Mouse (Mus musculus): Measurements from ENCODE around the gene Cspg5.
A peak's percentile ranks its signal among the peaks of the same experiment; 100 is the strongest.

Cspg5 gene

DNA sequence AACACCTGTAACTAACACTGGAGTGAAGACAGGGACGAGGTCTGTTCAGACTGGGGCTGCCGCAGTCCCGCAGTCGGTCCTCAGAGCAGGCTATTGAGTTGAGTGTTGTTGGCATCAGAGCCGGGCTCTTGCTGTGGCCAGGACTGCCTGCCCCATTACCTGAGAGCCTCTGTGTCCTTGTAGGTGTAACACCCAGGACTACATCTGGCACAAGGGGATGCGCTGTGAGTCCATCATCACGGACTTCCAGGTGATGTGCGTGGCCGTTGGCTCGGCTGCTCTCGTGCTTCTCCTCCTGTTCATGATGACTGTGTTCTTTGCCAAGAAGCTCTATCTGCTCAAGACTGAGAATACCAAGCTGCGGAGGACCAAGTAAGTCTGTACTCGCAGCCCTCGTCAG is 7.2 kb downstream of the Cspg5 start:
- DNase-seq (ENCODE audit: low spot score in 2 of 2): no peak

DNA sequence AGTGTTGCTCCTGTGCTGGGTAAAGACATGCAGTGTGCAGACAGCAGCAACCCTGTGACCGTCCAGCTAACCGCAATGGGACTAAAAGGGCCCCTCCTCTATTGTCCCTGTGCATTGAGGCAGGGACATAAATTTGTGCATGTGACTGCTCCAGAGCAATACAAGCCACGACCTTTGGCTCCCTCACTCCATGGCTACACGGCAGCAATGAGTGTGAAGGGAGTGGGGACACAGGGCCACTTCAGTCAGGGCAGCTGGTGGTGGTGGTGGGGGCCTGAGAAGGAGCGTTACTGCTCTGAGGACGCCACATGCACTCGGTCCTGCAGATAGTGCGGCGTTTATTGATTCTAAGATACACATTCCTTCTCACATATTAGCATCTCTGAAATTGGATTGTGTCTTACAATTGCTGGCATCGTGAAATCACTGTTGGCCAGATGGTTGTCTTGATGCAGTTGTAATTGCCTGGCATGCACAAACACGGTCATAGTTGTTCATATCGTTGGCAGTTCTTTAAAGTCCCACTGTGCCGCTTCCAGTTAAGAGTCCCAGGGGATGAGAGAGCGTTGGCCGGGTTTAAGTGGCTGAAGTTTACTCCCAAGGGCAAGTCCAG is 11.9 kb downstream of the Cspg5 start:
- no peak for DNase-seq (ENCODE audit: low spot score in 2 of 2)

DNA sequence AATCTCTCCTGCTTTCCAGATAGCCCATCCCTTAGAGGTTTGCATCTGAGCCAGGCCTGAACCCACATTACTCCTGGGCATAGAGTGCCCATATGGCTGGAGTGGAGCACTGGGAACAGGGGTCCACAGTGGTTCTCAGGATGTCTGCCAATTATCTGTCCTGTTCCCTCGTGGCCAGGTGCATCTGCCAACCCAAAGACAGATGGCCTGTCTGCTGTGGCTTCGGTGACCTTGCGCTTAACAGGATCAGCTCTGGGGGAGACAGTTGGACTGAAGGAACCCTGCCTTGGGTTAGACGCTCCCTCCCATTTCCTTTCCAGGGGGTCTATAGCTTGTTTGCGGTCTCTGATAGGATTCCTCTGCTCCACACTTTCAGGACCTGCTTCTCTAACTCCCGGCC is 15.1 kb downstream of the Cspg5 start:
- no peak for DNase-seq (ENCODE audit: low spot score in 2 of 2)

DNA sequence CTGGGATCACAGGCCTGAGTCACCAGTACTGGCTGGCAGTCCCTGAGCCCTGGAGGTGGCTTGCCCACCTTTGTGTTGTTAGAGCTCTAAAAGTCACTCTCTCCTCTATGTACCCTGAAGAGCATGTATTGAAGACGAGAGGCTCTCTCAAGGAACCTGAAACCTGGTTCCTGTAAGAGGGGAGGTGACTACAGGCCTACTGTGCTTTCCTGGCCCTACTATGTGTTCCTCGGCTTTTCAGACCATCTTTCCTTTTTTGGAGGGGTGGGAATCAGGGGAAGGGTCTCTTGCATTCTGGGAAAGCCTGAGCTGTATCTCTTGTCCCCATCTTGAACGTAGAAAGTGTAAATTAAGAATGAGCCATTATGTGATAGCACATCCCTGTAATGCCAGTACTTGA is 15.5 kb downstream of the Cspg5 start:
- DNase-seq (ENCODE audit: low spot score in 2 of 2): no peak

DNA sequence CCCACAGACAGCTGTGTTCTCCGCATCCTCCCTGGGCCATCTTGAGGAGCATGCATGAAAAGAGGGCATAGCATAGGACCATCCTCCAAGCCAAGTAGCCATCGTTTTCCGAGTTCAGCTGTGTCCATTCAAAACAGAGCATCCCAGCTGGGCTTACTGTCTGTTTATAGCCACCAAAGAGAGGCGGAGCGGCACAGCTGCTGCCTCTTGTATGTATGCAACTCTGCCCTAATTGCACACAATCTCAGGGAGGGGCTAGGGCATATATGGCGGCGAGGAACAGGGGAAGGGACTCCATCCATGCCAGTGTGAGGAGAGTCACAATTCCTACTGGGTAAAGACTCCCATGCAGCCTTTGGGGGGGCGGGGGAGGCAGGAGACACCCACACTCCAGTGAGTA is 19.6 kb downstream of the Cspg5 start:
- no peak for DNase-seq (ENCODE audit: low spot score in 2 of 2)

DNA sequence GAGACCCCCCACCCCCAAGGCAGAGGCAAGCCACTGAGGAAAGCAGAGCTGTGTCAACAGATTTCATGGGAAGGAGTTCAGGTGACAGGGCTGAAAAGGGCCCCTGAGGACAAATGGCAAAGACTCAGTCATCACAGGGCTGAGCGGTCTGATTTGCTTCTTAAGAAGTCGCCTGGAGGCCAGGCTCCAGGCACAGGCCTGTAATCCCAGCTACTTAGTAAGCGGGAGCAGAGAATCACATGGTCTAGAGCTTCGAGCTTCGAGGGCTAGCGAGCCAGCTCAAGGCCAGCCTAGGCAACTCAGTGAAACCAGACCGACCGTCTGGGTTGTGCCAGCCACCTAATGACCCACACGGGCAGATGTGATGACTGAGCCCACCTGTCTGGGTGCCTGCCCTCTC is 21.4 kb downstream of the Cspg5 start:
- DNase-seq (ENCODE audit: low spot score in 2 of 2): no peak

DNA sequence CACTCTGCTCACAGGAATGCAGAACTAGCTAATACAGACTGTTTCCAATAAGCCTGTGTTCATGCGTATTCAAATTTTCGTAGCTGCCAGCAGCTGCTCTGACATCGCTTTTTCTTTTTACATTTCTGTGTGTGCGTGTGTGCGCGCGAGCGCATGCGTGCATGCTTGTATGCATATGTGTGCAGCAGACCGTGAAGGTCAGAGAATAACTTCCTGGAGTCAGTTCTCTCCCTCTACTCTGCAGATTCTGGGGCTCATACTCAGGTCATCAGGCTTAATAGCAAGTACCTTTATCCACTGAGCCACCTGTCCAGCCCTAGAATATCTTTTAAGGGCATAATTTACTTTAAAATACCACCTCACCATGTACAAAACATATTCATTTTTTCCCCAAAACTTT is 24.8 kb downstream of the Cspg5 start:
- no peak for DNase-seq (ENCODE audit: low spot score in 2 of 2)

DNA sequence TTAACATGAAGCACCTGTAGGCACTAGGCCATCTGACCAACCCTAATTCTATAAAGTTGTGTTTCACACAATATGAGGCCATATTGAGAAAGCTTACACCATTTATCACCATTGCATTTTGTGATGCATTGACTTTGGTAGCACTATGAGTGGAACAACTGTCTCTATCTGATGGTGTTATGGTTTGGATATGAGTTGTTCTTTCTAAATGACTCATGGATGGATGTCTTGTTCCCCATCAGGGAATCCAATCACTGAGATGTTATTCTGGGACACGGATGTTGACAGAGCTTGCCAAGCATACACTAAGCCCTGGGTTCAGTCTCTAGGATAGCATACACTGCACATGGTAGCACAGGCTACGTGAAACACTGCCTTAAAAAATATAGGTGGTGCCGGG is 28.7 kb downstream of the Cspg5 start:
- DNase-seq (ENCODE audit: low spot score in 2 of 2): no peak

DNA sequence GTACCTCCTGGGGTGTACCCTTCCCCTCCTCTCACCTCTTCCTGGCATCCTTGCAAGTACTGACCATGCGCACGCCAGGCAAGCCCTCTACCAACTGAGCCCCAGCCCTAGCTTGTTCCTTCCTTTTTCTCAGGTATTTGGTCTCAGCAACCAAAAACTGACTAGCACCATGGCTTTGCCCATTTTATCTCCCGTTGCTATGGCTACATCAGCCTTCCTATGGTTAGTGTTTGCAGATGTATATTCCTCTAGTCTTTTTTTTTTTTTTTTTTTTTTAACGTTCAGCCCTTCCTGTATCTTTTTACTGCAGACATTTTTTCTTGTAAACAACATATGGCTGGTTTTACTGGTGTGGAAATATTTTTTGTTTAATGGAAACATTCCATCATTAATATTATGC is 29.9 kb downstream of the Cspg5 start:
- no peak for DNase-seq (ENCODE audit: low spot score in 2 of 2)

DNA sequence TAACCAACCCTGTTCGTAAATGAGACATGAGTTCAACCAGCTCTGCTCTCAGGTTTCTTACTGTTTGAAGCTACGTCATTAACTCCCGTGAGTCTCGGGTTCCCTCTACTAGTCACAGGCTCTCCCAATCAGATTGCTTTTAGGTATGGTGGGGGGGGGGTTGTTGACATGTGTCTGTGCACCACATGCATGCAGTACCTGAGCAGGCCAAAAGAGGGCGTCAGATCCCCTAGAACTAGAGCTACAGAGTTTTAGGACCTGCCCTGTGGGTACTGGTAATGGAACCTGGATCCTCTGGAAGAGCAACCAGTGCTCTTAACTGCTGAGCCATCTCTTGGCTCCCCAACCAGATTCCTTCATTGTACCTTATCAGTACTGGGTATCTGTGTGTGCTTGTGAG is 32.3 kb downstream of the Cspg5 start:
- DNase-seq (ENCODE audit: low spot score in 2 of 2): no peak

DNA sequence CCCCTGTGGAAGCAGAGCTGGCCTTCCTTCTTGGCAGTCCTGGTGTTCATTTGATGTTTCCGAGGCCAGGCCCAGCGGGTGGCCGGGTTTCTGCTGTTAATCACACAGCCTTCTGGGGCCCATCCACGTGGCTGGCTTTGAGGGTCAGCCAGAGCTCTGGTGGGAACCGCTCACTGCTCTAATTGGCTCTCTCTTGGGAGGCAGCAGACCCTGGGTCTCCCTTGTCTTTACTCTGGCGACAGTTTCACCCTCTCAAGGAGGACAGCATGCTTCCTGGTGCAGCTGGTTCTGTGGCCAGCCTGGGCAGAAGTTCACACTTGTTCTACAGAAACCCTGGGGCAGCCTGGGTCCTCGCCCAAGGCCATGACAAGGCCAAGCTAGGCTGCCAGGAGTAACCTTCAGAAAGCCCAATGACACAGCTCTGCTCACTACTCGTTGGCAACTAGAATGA is 33.9 kb downstream of the Cspg5 start:
- DNase-seq (ENCODE audit: low spot score in 2 of 2): no peak

DNA sequence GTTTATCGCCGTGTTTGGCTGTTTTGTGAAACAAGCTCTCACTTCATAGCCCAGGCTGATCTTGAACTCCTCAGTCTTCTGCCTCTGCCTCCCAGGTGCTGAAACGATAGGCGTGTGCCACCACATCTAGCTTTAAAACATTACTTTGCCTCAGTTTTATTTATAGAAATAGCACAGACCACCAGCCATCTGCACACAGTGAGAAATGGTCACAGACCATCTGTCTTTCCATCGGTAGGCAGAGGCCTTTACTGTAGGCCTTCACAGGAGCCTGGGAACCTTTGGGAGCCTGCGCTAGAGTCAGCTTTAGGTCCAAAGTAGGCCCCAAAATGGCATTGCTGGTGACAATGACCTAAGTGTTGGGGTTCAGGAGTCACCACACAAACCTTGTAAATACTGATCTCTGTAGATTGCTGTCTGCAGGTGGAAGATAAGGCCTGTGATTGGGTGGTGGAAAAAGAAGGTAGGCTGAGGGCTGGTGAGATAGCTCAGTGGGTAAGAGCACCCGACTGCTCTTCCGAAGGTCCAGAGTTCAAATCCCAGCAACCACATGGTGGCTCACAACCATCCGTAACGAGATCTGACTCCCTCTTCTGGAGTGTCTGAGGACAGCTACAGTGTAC is 40.6 kb downstream of the Cspg5 start:
- DNase-seq (ENCODE audit: low spot score in 2 of 2): no peak

DNA sequence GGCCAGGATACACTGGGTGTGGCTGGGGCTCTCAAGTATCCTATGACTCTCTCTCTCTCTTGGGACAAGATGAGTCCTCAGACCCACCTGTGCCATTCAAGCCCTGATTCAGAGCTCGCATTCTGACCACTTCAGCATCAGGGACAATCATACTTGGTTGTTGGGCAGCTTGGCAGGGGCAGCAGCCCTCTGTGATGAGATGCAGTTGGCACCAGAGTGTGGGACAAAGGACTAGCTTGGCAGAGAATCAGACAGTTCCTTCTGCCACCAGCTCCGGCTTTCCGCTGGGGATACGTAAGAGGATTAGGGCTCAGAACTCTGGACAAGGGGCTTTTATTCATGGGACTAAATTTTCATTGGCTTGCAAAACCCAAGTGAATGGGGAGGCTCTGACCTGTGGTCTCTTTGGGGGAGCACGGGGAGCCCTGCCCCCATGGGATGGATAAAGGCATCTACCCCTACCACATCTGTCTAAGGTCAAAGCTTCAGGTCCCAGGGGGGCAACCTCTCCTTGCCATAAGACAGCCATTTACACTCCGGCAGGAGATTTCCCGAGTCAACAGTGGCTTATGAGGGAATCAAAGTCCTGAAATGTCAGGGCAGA is 43.8 kb downstream of the Cspg5 start:
- DNase-seq (ENCODE audit: low spot score in 2 of 2): no peak

DNA sequence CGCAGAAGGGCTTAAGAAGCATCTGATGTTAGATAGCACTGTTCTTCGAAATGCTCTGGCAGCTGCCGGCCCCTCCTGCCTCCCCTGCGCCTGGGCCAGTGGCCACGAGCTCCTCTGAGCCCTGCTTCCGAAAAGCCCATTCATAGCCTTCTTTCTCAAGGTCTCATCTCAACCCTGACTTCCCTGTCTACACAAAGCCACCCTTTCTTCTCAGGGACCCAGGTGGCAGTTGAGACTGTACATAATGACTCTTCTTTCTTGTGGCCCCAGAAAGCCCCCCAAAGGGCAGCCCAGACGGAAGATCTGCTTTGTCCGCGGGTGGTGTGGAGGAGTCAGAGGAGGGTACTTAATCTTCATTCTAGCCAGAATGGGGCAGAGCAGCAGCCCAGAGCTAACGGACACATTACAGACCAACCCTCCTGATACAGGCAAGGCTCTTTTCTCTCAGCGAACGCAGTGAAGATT is 49.7 kb downstream of the Cspg5 start:
- DNase-seq (ENCODE audit: low spot score in 2 of 2): no peak

DNA sequence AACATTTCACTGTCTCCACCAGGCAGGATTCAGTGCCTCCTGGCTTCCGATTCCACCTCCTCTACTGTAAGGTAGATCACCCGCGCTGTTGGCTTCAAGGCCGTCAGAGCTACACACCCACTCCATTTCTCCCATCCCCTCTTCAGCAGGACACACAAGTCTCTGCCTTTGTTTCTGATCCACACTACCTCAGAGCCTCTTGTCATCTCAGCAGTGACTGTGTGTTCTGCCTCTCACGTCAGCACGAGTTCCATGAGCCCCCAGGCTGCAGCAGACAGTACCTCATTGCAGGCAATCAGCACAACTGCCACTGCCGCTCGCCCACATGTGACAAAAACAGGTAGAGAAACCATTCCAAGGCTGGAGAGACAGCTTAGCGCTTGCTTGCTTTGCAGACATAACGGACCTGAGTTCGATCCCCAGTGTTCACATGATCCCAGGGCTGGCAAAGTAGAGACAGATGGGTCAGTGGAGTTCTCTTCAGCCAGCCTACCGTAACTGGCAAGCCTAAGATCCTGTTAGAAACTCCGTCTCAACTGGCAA is 50.4 kb downstream of the Cspg5 start:
- DNase-seq (ENCODE audit: low spot score in 2 of 2): no peak

DNA sequence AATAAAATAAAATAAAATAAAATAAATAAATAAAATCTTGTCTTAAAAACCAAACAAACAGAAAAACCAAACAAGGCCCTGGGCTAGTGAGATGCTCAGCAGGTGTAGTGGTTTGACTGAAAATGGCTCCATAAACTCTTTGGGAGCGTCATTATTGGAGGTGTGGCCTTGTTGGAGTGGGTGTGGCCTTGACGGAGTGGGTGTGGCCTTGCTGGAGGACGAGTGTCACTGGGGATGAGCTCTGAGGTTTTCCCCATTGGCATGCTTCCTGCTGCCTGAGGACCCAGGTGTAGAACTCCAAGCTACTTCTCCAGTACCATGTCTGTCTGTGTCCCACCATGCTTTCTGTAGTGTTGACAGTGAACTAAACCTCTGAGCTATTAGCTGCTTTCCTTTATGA is 51.2 kb downstream of the Cspg5 start:
- no peak for DNase-seq (ENCODE audit: low spot score in 2 of 2)

DNA sequence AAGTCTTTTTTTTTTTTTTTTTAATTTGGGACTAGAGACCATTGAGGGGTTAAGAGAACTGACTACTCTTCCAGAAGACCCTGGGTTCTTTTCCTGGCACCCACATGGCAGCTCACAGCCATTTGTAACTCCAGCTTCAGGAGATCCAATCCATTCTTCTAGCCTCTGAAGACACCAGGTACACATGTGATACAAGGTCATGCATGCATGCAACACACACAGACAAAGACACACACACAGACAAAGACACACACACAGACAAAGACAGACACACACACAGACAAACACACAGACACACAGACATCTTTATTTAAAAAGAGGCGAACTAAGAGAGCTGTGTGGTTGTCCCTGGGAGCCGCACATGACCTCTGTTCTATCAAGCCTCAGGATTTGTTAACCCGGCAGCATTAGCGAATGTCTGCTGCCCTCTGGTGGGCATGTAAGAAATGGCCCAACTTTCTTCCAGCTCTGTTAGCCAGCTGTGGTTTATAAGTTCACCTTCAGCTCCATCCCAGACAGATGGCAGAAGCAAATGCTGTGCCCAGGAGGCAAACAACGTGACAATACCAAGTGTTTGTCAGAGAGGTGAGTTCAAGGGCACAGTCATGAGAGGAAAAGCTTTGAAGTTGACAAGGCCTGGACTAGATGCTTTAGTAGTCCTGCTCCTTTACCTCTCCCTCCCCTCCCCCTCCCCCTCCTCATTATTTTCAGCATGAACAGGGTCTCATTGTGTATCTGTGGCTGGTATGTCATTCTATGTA is 53.5 kb downstream of the Cspg5 start:
- DNase-seq (ENCODE audit: low spot score in 2 of 2): peak; percentile 57 to 70

DNA sequence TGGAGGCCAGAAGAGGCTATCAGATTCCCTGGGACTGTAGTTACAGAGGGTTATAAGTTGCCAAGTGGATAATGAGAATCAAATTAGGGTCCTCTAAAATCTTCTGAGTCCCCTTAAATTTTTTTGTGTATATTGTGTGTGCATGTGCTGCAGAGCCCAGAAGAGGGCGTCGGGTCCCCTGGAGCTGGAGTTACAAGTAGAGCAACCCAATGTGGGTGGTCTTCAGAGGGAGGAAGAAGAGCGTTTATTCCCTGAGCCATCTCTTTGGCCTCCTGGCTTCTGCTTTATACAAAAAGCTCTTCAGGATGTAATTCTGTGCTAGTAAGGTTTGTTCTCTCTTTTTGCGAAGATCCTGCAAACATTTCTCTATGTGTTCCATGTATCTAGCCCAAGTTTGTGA is 60.9 kb downstream of the Cspg5 start:
- no peak for DNase-seq (ENCODE audit: low spot score in 2 of 2)

DNA sequence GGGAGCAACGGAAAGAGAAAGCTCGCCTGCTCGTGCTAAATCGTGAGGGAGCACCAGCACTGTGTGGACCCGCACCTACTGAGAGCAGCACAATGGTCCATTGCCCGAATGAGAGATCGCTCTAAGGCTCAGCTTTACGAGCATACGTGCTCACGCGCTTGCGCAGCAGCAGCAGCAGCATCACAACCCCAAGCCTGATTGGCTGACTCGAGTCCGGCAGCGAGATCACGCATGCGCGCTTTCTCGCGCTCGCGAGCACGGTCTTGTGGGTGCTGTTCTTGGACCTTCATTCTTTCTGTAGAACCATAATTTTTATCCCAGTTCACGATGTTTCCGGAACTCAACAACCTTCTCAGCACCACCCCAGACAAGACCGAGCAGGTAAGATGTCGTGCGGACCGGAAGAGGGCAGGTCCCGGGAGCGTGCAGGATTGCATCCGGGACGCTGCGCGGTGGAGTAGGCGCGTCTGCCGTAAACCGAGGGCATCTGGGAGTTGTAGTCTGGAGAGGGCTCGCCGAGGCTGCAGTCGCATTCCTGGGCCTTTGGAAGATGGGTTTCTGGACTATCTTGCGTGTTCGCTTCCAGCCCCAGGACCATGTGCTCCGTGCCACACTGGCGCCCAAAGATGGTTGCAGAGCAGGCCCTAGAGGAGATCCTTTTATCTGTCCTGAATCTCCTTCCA is 61.5 kb downstream of the Cspg5 start, which contains the start of gene Elp6:
Gene Elp6 (plus strand): TSS at position 205 of the 683 bp plus-strand sequence.
- DNase-seq (ENCODE audit: low spot score in 2 of 2): peak; percentile 86 to 87

DNA sequence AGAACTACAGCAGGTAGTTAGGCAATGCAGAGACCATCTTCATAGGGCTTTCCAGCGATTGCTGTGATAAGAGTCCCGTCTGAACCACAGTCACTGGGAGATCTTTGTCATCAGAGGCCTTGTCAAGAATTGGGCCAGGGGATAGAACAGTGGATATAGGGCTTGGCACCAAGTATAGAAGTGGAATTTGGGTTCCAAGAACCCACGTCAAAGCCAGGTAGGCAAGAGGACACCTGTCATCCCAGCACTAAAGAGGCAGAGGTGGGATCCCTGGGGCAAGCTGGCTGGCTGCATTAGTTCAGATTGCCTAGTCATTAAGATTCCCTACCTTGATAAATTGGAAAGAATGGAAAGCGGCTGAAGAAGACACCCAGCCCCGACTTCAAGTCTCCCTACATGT is 62.8 kb downstream of the Cspg5 start:
- no peak for DNase-seq (ENCODE audit: low spot score in 2 of 2)

Measured in natural killer cell, adult 2 months (primary cell).